Mouse (Mus musculus) hindbrain, embryonic 14.5 days (tissue): ENCODE measurements at regions not wholly inside any gene's neighbourhood (a gene's known extent, or its start where the extent isn't known, plus 50 kb on each side); places are given as distances from the start of the nearest gene placed in this dataset.
A peak's percentile ranks its signal among the peaks of the same experiment; 100 is the strongest.
"Not testable (repeated sequence)": the region's sequence is repeated elsewhere in the genome, so short reads cannot be mapped to it uniquely, and the experiment has no call there.

ENCODE experiments used
- ATAC-seq: fragments of 200-750 bp; cut with Nextera tagmentation; 2 replicates; pipeline ENCODE4 v1.8.0; 2017; ENCODE audit warnings: moderate number of reproducible peaks, mild to moderate bottlenecking, moderate TSS enrichment, moderate library complexity; ENCODE audit not compliant: low FRiP score
- DNase-seq: peaks from one replicate; pipeline ENCODE4 v3.0.0-alpha.2; 2015; ENCODE audit warnings: low spot score
- H3K27ac ChIP-seq: fragments of 300-500 bp; sonication (generic); 2 replicates; pipeline ENCODE4 v1.5.1; 2014; ENCODE audit warnings: mild to moderate bottlenecking, moderate library complexity
- H3K27me3 ChIP-seq: fragments of 300-500 bp; sonication (generic); 2 replicates; pipeline ENCODE4 v1.6.1; 2014; ENCODE audit warnings: mild to moderate bottlenecking, low read length, mixed read lengths; ENCODE audit not compliant: control insufficient read depth, insufficient read depth
- H3K36me3 ChIP-seq: fragments of 300-500 bp; sonication (generic); replicated peaks from 2 replicates; pipeline ENCODE4 v1.6.1; 2014; ENCODE audit not compliant: control insufficient read depth, insufficient read depth
- H3K4me1 ChIP-seq: fragments of 300-500 bp; sonication (generic); replicated peaks from 2 replicates; pipeline ENCODE4 v1.6.1; 2014; ENCODE audit warnings: antibody characterized with exemption, low read length, mixed read lengths; ENCODE audit not compliant: control insufficient read depth, insufficient read depth
- H3K4me2 ChIP-seq: fragments of 300-500 bp; sonication (generic); replicated peaks from 2 replicates; pipeline ENCODE4 v1.6.1; 2014; ENCODE audit warnings: mild to moderate bottlenecking, moderate library complexity
- H3K4me3 ChIP-seq: fragments of 300-500 bp; sonication (generic); replicated peaks from 2 replicates; pipeline ENCODE4 v1.5.1; 2014; ENCODE audit warnings: mild to moderate bottlenecking, low read length
- H3K9ac ChIP-seq: fragments of 300-500 bp; sonication (generic); 2 replicates; pipeline ENCODE4 v1.6.1; 2014
- H3K9me3 ChIP-seq: fragments of 300-500 bp; sonication (generic); 2 replicates; pipeline ENCODE4 v1.6.1; 2016; ENCODE audit warnings: low read length; ENCODE audit not compliant: control insufficient read depth
- WGBS: fragments of 180-500 bp; shearing (Covaris S2); extraction: QIAGEN DNeasy Blood & Tissue Kit; methylation state at CpG from one replicate; pipeline ENCODE4 v1.1.7; 2014; 5-methylcytosine and 5-hydroxymethylcytosine counted together

GRCm38 (mm10) chr14:66499896-66500295, 490.9 kb upstream of the Gulo start:
- H3K4me1 ChIP-seq: peaks cover 25% of the 10 kb centered on the region
- ATAC-seq: peak; percentile 75
- H3K36me3 ChIP-seq: no peaks in the 10 kb centered on the region
- peak overlapping the region; percentile 5; the same call in 1 of the 2 replicates for H3K4me2 ChIP-seq
- H3K27me3 ChIP-seq: no peaks in the 10 kb centered on the region
- DNase-seq: peak; percentile 71
- no peak overlapping the region for H3K4me3 ChIP-seq
- no peak overlapping the region for H3K9ac ChIP-seq
- H3K9me3 ChIP-seq: no peaks in the 10 kb centered on the region
- WGBS: 15% methylated on average over 11 of the region's 11 CpGs
- peak overlapping the region; percentile 65 for H3K27ac ChIP-seq

GRCm38 (mm10) chr14:66495146-66495545, 486.1 kb upstream of the Gulo start:
- H3K9me3 ChIP-seq: no peaks in the 10 kb centered on the region

GRCm38 (mm10) chr14:66494518-66494923, 485.5 kb upstream of the Gulo start:
- ATAC-seq (peak; percentile 98), DNase-seq (peak; percentile 88)
- Histone ChIP-seq H3K27ac (peak overlapping the region; percentile 91), H3K36me3 (no peaks in the 10 kb centered on the region), H3K9me3 (no peaks in the 10 kb centered on the region), H3K27me3 (no peaks in the 10 kb centered on the region), H3K4me2 (peak overlapping the region; percentile 15), H3K4me3 (no peak overlapping the region), H3K4me1 (peaks cover 33% of the 10 kb centered on the region), H3K9ac (peak overlapping the region; percentile 54)
- 2% methylated on average over 5 of the region's 5 CpGs for whole genome bisulfite sequencing

More at GRCm38 (mm10) chr14:66495146-66495545, 486.1 kb upstream of the Gulo start:
- 78% methylated on average over 1 of the region's 1 CpGs for WGBS
- H3K4me2 ChIP-seq: no peak overlapping the region
- no peak overlapping the region for H3K4me3 ChIP-seq
- peak overlapping the region; percentile 91 for H3K27ac ChIP-seq
- no peaks in the 10 kb centered on the region for H3K36me3 ChIP-seq
- DNase-seq (peak; percentile 49), ATAC-seq (no peak)
- H3K9ac ChIP-seq: no peak overlapping the region
- no peaks in the 10 kb centered on the region for H3K27me3 ChIP-seq
- H3K4me1 ChIP-seq: peaks cover 38% of the 10 kb centered on the region

DNA sequence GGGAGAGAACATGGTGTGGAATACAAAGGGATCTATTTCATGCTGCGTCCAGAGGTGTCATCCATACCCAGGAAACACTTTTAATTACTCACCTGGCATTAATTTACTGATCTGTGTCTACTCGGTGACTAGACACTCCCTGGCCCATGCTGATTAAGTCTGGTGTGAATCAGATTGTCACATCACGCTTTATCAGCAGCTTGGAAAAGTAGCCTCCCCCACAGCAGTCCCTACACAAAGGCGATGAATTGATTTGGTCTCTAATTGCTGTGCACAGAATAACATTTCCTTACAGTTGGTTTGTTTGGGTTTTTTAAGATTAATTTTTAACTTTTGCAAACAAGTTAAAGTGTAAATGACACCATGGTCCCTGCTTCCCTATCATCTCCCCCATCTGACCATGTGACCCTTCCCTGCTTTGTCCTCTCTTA, 484.7 kb upstream of the Gulo start:
- Histone ChIP-seq H3K27me3 (no peaks in the 10 kb centered on the region), H3K4me1 (peaks cover 31% of the 10 kb centered on the region), H3K9me3 (no peaks in the 10 kb centered on the region), H3K27ac (peak overlapping the region; percentile 91), H3K4me2 (peak overlapping the region; percentile 15; the same call in 1 of the 2 replicates), H3K36me3 (no peaks in the 10 kb centered on the region), H3K4me3 (no peak overlapping the region), H3K9ac (peak overlapping the region; percentile 54; the same call in 1 of the 2 replicates)
- no peak for ATAC-seq
- 8% methylated on average over 4 of the region's 4 CpGs for WGBS
- DNase-seq: no peak

GRCm38 (mm10) chr14:66484751-66485150, 475.7 kb upstream of the Gulo start:
- H3K4me3 ChIP-seq, H3K36me3 ChIP-seq, H3K4me1 ChIP-seq, DNase-seq, H3K27ac ChIP-seq, H3K27me3 ChIP-seq, H3K4me2 ChIP-seq, ATAC-seq, H3K9me3 ChIP-seq, H3K9ac ChIP-seq: not testable (repeated sequence)
- WGBS: 86% methylated on average over 1 of the region's 1 CpGs

GRCm38 (mm10) chr14:66479181-66479580, 470.2 kb upstream of the Gulo start:
- no peak overlapping the region for H3K4me2 ChIP-seq
- peaks cover 6% of the 10 kb centered on the region; the same call in 1 of the 2 replicates for H3K4me1 ChIP-seq
- no peaks in the 10 kb centered on the region for H3K27me3 ChIP-seq
- H3K36me3 ChIP-seq: no peaks in the 10 kb centered on the region
- WGBS: 76% methylated on average over 4 of the region's 4 CpGs
- H3K4me3 ChIP-seq: no peak overlapping the region
- DNase-seq: no peak
- no peak overlapping the region for H3K27ac ChIP-seq
- no peak for ATAC-seq
- H3K9me3 ChIP-seq: no peaks in the 10 kb centered on the region
- H3K9ac ChIP-seq: no peak overlapping the region

GRCm38 (mm10) chr14:66478562-66478961, 469.6 kb upstream of the Gulo start:
- ATAC-seq (no peak), DNase-seq (no peak)
- H3K4me3 ChIP-seq: no peak overlapping the region
- H3K36me3 ChIP-seq: no peaks in the 10 kb centered on the region
- no peaks in the 10 kb centered on the region for H3K9me3 ChIP-seq
- H3K9ac ChIP-seq: no peak overlapping the region
- no peak overlapping the region for H3K27ac ChIP-seq
- H3K27me3 ChIP-seq: no peaks in the 10 kb centered on the region
- WGBS: 22% methylated on average over 6 of the region's 6 CpGs
- H3K4me2 ChIP-seq: no peak overlapping the region
- peaks cover 6% of the 10 kb centered on the region; the same call in 1 of the 2 replicates for H3K4me1 ChIP-seq

DNA sequence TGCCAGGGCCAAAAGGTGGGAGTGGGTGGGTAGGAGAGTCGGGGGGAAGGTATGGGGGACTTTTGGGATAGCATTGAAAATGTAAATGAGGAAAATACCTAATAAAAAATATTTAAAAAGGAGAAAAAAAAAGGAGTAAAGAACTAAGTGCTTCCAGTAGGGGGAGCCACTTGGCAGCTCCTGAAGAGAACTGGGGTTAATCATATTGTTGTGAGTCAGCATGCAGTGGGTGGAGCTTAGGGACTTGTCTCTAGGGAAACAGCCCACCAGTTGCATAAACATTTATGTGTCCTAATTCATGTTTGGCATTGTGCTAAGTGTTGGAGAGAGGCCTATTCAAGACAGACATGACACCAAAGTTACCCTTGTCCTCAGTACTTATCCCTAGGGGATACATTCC, 466.0 kb upstream of the Gulo start:
- no peak for ATAC-seq
- no peaks in the 10 kb centered on the region for H3K27me3 ChIP-seq
- no peak overlapping the region for H3K9ac ChIP-seq
- H3K9me3 ChIP-seq: no peaks in the 10 kb centered on the region
- peaks cover 14% of the 10 kb centered on the region; the same call in 1 of the 2 replicates for H3K4me1 ChIP-seq
- DNase-seq: no peak
- no peaks in the 10 kb centered on the region for H3K36me3 ChIP-seq
- no peak overlapping the region for H3K4me2 ChIP-seq
- 88% methylated on average over 1 of the region's 1 CpGs for WGBS
- no peak overlapping the region for H3K27ac ChIP-seq
- H3K4me3 ChIP-seq: no peak overlapping the region

GRCm38 (mm10) chr14:66473251-66473550, 464.2 kb upstream of the Gulo start:
- H3K9me3 ChIP-seq: no peaks in the 10 kb centered on the region
- H3K36me3 ChIP-seq: no peaks in the 10 kb centered on the region
- DNase-seq (no peak), ATAC-seq (no peak)
- no peaks in the 10 kb centered on the region for H3K27me3 ChIP-seq
- H3K27ac ChIP-seq: peak overlapping the region; percentile 43; the same call in 1 of the 2 replicates
- H3K4me1 ChIP-seq: peaks cover 8% of the 10 kb centered on the region; the same call in 1 of the 2 replicates
- no peak overlapping the region for H3K9ac ChIP-seq
- WGBS: 7% methylated on average over 1 of the region's 1 CpGs
- H3K4me3 ChIP-seq: no peak overlapping the region
- no peak overlapping the region for H3K4me2 ChIP-seq
